Mouse (Mus musculus): ENCODE measurements at regions not wholly inside any gene's neighbourhood (a gene's known extent, or its start where the extent isn't known, plus 50 kb on each side); places are given as distances from the start of the nearest gene placed in this dataset.
A peak's percentile ranks its signal among the peaks of the same experiment; 100 is the strongest.

GRCm38 (mm10) chr6:50937094-50937493 lies 282.9 kb upstream of the Npvf start:
- Histone ChIP-seq H3K36me3 (replicated peaks in 1 of 2; ENCODE audit: control insufficient read depth in 1 of 2, insufficient read depth in 1 of 2, low read length in 1 of 2) (no peaks in the 10 kb centered on the region), H3K27me3 (replicated peaks) (no peaks in the 10 kb centered on the region), H3K4me2 (ENCODE audit: insufficient read depth, low read depth, poor library complexity, severe bottlenecking) (no peak overlapping the region), H3K9me3 (replicated peaks; ENCODE audit: low read length) (no peaks in the 10 kb centered on the region), H3K4me1 (ENCODE audit: control insufficient read depth in 1 of 2, insufficient read depth in 2 of 2) (peaks cover 0 to 5% of the 10 kb centered on the region in 2 experiments; a peak in 1 of 4 replicates), H3K4me3 (replicated peaks in 1 of 3; ENCODE audit: low read depth in 2 of 3, low read length in 2 of 3, poor library complexity in 1 of 3) (no peak overlapping the region), H3K27ac (ENCODE audit: insufficient read depth, low read depth) (no peak overlapping the region), H3K79me2 (replicated peaks; ENCODE audit: control insufficient read depth, extremely low read depth, insufficient read depth, poor library complexity, severe bottlenecking) (no peaks in the 10 kb centered on the region), H3K9ac (ENCODE audit: insufficient read depth, low read depth) (no peak overlapping the region)
- in situ Hi-C loops (cut with MboI; ENCODE audit: low pct_ligation_motif_present, low pct_unique_long_range_greater_than_20kb, low sequenced_read_pairs) (loop anchor here (10.0 kb wide), 1 partner anchor 262 kb away; no protein-coding TSS in a partner anchor), dilution Hi-C loops (cut with MboI; ENCODE audit: extremely low pct_ligation_motif_present, extremely low pct_unique_long_range_greater_than_20kb, low sequenced_read_pairs) (no loop called here)
- peak; percentile 68 for DNase-seq (ENCODE audit: extremely low read depth)
- no peak for TF ChIP-seq USF2 (conservative IDR thresholded peaks at IDR 0.05; ENCODE audit: low read depth, low read length)
- peak; percentile 98 to 100 for TF ChIP-seq CTCF (conservative IDR thresholded peaks at IDR 0.05 in 1 of 2, IDR thresholded peaks at IDR 0.05 in 1 of 2; ENCODE audit: low read depth in 2 of 2, low read length in 2 of 2)
- TF ChIP-seq ZMIZ1 (IDR thresholded peaks at IDR 0.05; ENCODE audit: low read depth, low read length), result no peak
- TF ChIP-seq SMC3 (IDR thresholded peaks at IDR 0.05; ENCODE audit: low read depth, low read length), result peak; percentile 99
- peak; percentile 87; the same call in 1 of the 2 replicates for TF ChIP-seq NELFE (IDR thresholded peaks at IDR 0.05; ENCODE audit: low read depth, low read length)
- TF ChIP-seq MAX (IDR thresholded peaks at IDR 0.05; ENCODE audit: low read length), result 0 out of 2 replicates have a peak, but pooled peaks have one; percentile 46
- TF ChIP-seq ETS1 (conservative IDR thresholded peaks at IDR 0.05; ENCODE audit: low read depth, low read length), result no peak
- no peak for TF ChIP-seq NRF1 (IDR thresholded peaks at IDR 0.05; ENCODE audit: low read depth, low read length)
- TF ChIP-seq ZC3H11A (IDR thresholded peaks at IDR 0.05; ENCODE audit: low read depth, low read length), result peak; percentile 52
- no peak for TF ChIP-seq KAT2A (IDR thresholded peaks at IDR 0.05; ENCODE audit: insufficient replicate concordance, low read length)
- TF ChIP-seq USF1 (IDR thresholded peaks at IDR 0.05; ENCODE audit: low read depth, low read length), result no peak
- no peak for TF ChIP-seq UBTF (IDR thresholded peaks at IDR 0.05; ENCODE audit: low read depth, low read length)
- TF ChIP-seq RAD21 (IDR thresholded peaks at IDR 0.05; ENCODE audit: low read depth, low read length), result peak; percentile 72
- TF ChIP-seq RCOR1 (conservative IDR thresholded peaks at IDR 0.05; ENCODE audit: low read depth, low read length), result no peak

- Histone ChIP-seq H3K36me3 (replicated peaks in 1 of 2; ENCODE audit: control insufficient read depth in 1 of 2, insufficient read depth in 1 of 2, low read length in 1 of 2) (no peaks in the 10 kb centered on the region), H3K27me3 (replicated peaks) (no peaks in the 10 kb centered on the region), H3K79me2 (replicated peaks; ENCODE audit: control insufficient read depth, extremely low read depth, insufficient read depth, poor library complexity, severe bottlenecking) (no peaks in the 10 kb centered on the region), H3K4me3 (replicated peaks in 1 of 3; ENCODE audit: low read depth in 2 of 3, low read length in 2 of 3, poor library complexity in 1 of 3) (no peak overlapping the region), H3K4me2 (ENCODE audit: insufficient read depth, low read depth, poor library complexity, severe bottlenecking) (no peak overlapping the region), H3K4me1 (ENCODE audit: control insufficient read depth in 1 of 2, insufficient read depth in 2 of 2) (peaks cover 0 to 7% of the 10 kb centered on the region in 2 experiments; a peak in 1 of 4 replicates), H3K9ac (ENCODE audit: insufficient read depth, low read depth) (no peak overlapping the region), H3K9me3 (replicated peaks; ENCODE audit: low read length) (no peaks in the 10 kb centered on the region), H3K27ac (ENCODE audit: insufficient read depth, low read depth) (no peak overlapping the region)
- dilution Hi-C loops (cut with MboI; ENCODE audit: extremely low pct_ligation_motif_present, extremely low pct_unique_long_range_greater_than_20kb, low sequenced_read_pairs) (no loop called here), in situ Hi-C loops (cut with MboI; ENCODE audit: low pct_ligation_motif_present, low pct_unique_long_range_greater_than_20kb, low sequenced_read_pairs) (loop anchor here (10.0 kb wide), 1 partner anchor 264 kb away; no protein-coding TSS in a partner anchor)
- TF ChIP-seq CTCF (conservative IDR thresholded peaks at IDR 0.05 in 1 of 2, IDR thresholded peaks at IDR 0.05 in 1 of 2; ENCODE audit: low read depth in 2 of 2, low read length in 2 of 2), result peak; percentile 81 to 87
- TF ChIP-seq CHD1 (IDR thresholded peaks at IDR 0.05; ENCODE audit: low read depth, low read length), result no peak
- no peak for TF ChIP-seq SIN3A (IDR thresholded peaks at IDR 0.05; ENCODE audit: low read length)
- TF ChIP-seq MAZ (IDR thresholded peaks at IDR 0.05; ENCODE audit: low read depth, low read length), result no peak
- no peak for TF ChIP-seq ETS1 (conservative IDR thresholded peaks at IDR 0.05; ENCODE audit: low read depth, low read length)
- no peak for TF ChIP-seq UBTF (IDR thresholded peaks at IDR 0.05; ENCODE audit: low read depth, low read length)
- peak; percentile 58 for TF ChIP-seq SMC3 (IDR thresholded peaks at IDR 0.05; ENCODE audit: low read depth, low read length)
- no peak for TF ChIP-seq ZKSCAN1 (IDR thresholded peaks at IDR 0.05; ENCODE audit: borderline replicate concordance, low read depth, low read length)
- TF ChIP-seq ZC3H11A (IDR thresholded peaks at IDR 0.05; ENCODE audit: low read depth, low read length), result no peak
- no peak for TF ChIP-seq EP300 (IDR thresholded peaks at IDR 0.05; ENCODE audit: low read length)
- no peak for TF ChIP-seq ZMIZ1 (IDR thresholded peaks at IDR 0.05; ENCODE audit: low read depth, low read length)
- TF ChIP-seq IRF4 (IDR thresholded peaks at IDR 0.05; ENCODE audit: low read depth, low read length), result no peak
- no peak for TF ChIP-seq USF2 (conservative IDR thresholded peaks at IDR 0.05; ENCODE audit: low read depth, low read length)
- no peak for TF ChIP-seq BHLHE40 (IDR thresholded peaks at IDR 0.05; ENCODE audit: low read depth, low read length)
- TF ChIP-seq E2F4 (IDR thresholded peaks at IDR 0.05; ENCODE audit: insufficient replicate concordance, low read depth, low read length), result no peak
- TF ChIP-seq RAD21 (IDR thresholded peaks at IDR 0.05; ENCODE audit: low read depth, low read length), result peak; percentile 19
- TF ChIP-seq TCF12 (IDR thresholded peaks at IDR 0.05; ENCODE audit: low read depth, low read length), result no peak
- TF ChIP-seq ZNF384 (IDR thresholded peaks at IDR 0.05; ENCODE audit: low read depth, low read length), result peak; percentile 97
- TF ChIP-seq POLR2A (IDR thresholded peaks at IDR 0.05; ENCODE audit: low read depth, low read length), result no peak
- peak; percentile 42 for DNase-seq (ENCODE audit: extremely low read depth)
Measured at GRCm38 (mm10) chr6:50938879-50939278, 284.6 kb upstream of the Npvf start.
